Mouse (Mus musculus) C2C12 (cell line): ENCODE results near the gene Hapln2.
A peak's percentile ranks its signal among the peaks of the same experiment; 100 is the strongest.

Source experiments
- CEBPB ChIP-seq: IDR thresholded peaks from one replicate; pipeline ENCODE4 v1.6.1; 2011; ENCODE audit warnings: low read depth, mild to moderate bottlenecking, control low read depth, moderate library complexity
- CTCF ChIP-seq: IDR thresholded peaks from one replicate; pipeline ENCODE4 v1.5.1; 2011; ENCODE audit not compliant: control insufficient read depth, insufficient read depth, insufficient read length
- FOSL1 ChIP-seq: IDR thresholded peaks from one replicate; pipeline ENCODE4 v1.8.0; 2011; ENCODE audit warnings: mild to moderate bottlenecking, low read length; ENCODE audit not compliant: poor library complexity, insufficient read depth, severe bottlenecking
- MAX ChIP-seq: IDR thresholded peaks from one replicate; pipeline ENCODE4 v1.6.1; 2011; ENCODE audit warnings: mild to moderate bottlenecking, control low read depth
- MYOD1 ChIP-seq: IDR thresholded peaks from one replicate; pipeline ENCODE4 v1.6.1; 2011; ENCODE audit warnings: low read depth; ENCODE audit not compliant: control insufficient read depth, insufficient read length
- MYOG ChIP-seq: IDR thresholded peaks from one replicate; pipeline ENCODE4 v1.6.1; 2011; ENCODE audit not compliant: control insufficient read depth, insufficient read length; ENCODE audit errors: extremely low read depth
- USF1 ChIP-seq: IDR thresholded peaks from one replicate; pipeline ENCODE4 v1.6.1; 2011; ENCODE audit warnings: low read depth, mild to moderate bottlenecking, control low read depth, moderate library complexity

- TF ChIP-seq CTCF (no peak), USF1 (no peak), FOSL1 (no peak), MYOD1 (no peak), MAX (peak; percentile 99), MYOG (no peak), CEBPB (no peak)
Measured at GRCm38 (mm10) chr3:88042661-88043421, 15.5 kb upstream of the Hapln2 start, which contains the start of gene Gpatch4.
